Mouse (Mus musculus) megakaryocyte, adult 5-6 weeks (primary cell): ENCODE measurements around the gene Lrtm2. TPM values are rescaled to one million over a fixed set of nuclear protein-coding genes. Genes with fewer than 3 reads are reported as not detected.

ENCODE experiments used
- ATAC-seq: 2 replicates; pipeline ENCODE4 v1.8.0; 2016; ENCODE audit warnings: mild to moderate bottlenecking, inconsistent platforms; ENCODE audit not compliant: poor library complexity, severe bottlenecking
- total RNA-seq, 2 experiments: library from RNA; stranded (forward) in 1 of 2; stranded (reverse) in 1 of 2; fragments of 153-499, 151-499 nt in 1 of 2; fragments of 221-1000, 200-1000 nt in 1 of 2; gene quantifications; 2 replicates each; pipeline versions ENCODE4 v1.2.3 to v1.2.4; 2015 to 2017

Lrtm2 gene
- 0.23 TPM in 1 of 2 replicates, not detected in the other for total RNA-seq (2015)
- not detected in 2 replicates for total RNA-seq (2017)

DNA sequence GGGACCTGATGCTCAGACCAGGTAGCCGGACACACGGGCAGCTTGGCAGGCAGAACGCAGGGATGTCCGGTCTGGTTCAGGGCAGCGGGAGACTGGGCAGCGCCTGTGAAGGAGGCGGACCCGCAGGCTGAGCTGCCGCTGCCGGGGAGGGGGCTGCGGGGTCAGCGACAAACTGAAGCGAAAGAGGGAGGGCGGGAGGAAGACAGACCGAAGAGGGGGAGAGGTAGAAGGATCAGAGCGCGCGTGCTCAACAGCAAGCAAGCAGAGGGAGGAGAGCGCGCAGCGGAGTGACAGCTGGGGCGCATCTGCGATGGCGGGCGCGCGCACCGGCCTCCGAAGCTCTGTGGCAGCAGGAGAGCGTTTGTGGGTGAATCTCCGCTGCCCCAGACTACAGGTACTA lies at the start of gene Lrtm2:
TSS of gene Lrtm2 (minus strand) at position 261 of the 400 bp plus-strand sequence.
- no peak for ATAC-seq

DNA sequence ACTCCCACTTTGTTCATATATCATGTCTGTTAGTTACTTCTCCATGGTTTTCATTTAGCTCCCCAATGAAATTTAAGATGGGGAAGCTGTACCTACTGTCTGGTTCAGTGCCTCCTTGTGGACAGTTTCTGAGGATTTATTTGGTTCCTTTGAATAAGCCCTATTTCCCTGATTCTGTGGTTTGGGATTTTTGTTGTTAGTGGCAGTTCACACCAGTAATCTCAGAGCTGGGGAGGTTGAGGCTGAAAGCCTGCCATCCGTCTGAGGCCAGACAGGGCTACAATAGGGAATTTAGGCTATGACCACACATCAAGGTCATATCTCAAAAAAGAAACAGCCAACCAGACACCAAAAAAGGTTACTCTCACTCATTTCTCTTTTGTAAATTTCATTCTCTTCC lies 48.1 kb upstream of the Lrtm2 start:
- no peak for ATAC-seq

DNA sequence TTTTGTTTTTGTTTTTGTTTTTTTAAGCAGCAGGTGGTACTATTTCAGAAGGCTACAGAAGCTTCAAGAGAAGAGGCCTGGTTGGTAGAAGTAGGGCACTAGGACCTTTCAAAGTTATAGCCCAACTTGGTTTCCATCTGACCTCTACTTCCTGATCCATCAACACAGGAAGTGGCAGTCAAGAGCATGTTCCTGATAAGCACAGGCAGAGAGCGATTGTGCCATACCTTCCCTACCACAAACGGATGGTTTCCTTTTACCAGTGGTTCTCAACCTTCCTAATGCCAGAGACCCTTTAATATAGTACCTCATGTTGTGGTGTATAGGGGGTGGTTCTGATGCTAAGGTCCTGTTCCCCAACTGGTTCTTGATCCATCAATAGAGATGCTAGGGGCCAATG lies 47.0 kb upstream of the Lrtm2 start:
- ATAC-seq, result peak; percentile 89

DNA sequence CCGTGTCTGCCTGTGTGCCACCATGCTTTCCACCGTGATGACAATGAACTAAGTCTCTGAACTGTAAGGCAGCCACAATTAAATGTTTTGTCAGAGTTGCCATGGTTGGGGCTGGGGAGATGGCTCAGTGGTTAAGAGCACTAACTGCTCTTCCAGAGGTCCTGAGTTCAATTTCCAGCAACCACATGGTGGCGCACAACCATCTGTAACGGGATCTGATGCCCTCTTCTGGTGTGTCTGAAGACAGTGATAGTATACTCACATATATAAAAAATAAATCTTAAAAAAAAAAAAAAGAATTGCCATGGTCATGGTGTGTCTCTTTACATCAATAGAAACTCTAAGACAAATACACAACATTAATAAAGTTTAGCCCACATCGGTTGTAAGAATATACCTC lies 44.5 kb upstream of the Lrtm2 start:
- no peak for ATAC-seq

DNA sequence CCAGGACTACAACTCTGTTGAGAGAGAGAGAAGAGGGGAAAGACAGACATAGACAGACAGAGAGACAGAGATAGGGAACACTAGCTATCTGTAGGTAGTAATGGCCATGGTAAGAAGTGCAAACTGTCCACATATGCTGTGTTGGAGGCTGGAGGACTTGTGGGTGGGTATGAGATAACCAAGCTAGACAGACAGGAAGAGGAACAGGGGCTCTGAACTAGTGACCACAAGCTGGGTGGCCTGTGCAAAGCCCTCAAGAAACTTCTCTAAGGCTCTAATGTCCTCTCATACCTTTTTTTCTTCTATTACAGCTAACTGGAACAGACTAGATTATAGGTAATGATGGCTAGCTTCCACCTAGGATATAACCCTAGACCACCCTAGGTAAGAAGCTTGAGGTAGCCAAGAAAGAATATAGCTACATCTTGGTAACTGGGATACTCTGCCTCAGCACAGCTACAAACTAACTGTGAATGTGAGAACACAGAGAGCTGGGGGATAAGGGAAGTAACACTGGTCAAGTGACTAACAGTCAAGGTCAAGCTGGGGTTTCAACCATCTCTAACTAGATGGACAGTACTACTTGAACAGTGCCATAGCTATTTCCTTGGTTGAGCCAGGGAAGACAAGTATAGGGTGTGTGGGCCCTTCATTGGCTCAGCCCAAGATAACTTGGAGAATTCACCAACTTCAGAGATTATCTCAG lies 42.6 kb upstream of the Lrtm2 start:
- ATAC-seq, result peak; percentile 61

DNA sequence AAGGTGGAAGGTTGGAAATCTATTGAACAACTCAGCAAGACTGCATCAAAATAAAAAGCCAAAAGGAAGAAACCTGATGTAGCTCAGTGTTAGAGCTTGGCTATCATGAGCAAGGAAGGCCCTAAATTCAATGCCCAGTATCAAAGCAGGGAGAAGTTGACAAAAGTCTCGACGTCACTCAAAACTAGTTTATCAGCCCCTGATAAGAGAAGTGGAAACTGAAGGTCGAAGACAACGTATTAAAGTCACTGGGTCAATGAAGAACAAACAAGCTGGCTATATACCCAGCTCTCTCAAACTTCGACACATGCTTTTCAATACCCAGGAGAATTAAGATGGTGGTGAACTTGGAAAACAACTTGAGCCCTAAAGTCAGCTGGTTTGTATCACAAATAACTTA lies 41.7 kb upstream of the Lrtm2 start:
- no peak for ATAC-seq

DNA sequence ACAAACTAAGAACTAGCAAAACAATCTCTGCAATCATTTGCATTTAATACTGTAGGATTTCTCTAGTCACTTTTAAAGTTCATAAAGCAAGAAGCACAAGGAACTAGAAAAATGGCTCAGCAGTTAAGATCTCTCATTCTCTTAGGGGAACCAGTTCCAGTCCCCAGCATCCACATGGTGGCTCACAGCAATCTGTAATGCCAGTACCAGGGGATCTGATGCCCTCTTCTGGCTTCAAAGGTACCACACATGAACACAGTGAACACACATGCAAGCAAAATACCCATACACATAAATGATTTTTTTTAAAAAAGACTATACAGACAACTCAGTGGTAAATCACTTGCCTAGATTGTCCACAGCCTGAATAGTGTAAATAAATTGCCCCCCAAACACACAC lies 41.1 kb upstream of the Lrtm2 start:
- ATAC-seq, result no peak

DNA sequence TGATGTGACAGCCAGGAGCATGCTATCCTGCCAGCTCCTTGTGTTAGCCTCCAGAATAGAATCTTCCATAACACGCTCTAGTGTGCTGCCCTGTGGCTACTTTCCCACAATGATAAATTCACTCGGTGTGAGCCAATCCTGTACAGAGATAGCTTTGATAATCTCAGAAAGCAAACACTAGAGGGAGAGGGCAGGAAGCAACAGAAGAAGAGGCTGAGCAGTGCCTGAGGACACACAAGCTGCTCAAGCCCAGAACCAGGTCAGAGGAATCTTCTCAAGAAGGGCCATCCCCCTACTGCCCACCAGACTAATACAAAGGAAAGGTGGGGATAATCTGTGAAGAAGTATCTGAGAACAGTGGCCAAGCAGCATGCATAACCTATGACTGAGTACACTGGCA lies 36.8 kb upstream of the Lrtm2 start:
- ATAC-seq, result no peak

DNA sequence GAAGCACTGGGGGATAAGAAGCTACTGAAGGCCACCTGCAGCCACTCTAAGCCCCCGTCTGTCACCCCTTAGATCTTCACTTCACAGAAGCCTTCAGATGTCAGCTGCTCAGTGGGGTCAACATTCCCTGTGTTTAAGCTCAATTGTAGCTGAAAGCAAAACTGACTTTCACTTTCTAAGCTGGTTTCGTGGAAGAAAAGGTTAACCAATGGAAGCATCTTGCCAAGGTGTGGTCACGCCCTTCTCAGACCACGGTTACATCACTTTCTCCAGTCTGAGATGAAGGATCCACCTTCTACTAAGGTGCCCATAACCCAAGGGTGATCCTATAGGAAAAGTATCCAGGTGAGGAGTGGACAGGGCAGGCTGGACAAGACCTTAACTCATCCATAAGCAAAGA lies 36.2 kb upstream of the Lrtm2 start:
- ATAC-seq, result peak; percentile 66

DNA sequence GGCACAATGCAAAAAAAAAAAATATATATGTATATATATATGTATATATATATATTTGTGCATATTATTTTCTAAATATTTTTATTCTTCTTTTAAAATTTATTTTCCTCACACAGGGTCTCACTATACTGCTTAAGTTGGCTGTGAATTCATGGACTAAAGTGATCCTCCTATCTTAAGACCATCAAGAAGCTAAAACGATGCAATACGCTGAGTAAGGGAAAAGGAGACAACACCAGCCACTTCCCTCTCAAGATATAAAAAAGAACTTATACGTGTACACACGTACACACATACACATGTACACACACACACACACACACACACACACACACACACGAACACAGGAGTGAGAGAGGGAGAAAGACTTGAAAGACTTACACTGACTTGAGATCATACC lies 33.0 kb upstream of the Lrtm2 start:
- ATAC-seq, result no peak

DNA sequence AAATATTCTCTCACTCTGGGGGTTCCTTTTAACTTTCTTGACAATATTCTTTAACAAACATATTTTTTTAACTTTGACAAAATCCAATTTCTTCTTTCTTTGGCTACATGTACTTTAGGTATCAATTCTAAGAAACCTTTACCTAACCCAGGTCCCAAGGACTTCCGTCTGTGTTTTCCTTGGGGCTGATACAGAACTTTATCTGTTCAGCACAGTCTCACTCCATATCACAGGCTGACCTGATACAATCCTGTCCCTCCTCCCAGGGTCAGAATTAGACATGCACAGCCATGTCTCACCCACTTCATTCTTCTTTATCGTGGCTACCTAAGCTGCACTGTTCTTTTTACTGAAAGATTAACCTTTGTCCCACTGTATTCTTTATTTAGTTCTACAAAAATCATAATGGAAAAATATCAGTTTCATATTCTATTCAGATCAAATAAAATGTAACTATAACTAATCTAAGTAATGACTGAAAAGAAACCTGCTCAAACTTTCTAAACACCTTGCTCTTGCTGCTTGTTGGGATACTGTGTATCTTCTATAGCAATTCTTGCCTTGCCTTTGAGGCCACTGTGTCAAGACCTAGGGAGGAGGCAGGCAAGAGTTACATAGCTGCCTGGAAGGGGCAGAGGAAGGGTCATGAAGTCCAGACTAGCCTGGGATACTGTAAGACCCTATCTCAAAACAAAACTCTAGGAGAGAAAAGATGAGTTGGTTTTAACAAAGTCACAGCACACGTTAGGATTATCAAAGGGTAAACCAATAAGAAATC lies 30.5 kb upstream of the Lrtm2 start:
- no peak for ATAC-seq

DNA sequence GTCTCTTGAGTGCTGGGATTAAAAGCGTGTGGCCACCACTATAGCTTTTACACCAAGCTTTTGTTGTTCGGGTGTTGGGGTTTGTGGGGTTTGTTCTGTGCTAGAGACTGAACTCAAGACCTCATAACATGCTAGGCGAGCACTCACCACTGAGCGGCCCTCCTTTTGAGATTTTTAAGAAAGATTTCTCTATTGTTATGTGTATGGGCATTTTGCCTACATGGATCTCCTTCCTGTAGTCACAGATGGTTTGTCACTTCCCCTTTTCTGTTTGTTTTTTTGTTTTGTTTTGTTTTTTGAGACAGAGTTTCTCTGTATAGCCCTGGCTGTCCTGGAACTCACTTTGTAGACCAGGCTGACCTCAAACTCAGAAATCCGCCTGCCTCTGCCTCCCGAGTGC lies 29.7 kb upstream of the Lrtm2 start:
- ATAC-seq, result peak; percentile 48; the same call in 1 of the 2 replicates

DNA sequence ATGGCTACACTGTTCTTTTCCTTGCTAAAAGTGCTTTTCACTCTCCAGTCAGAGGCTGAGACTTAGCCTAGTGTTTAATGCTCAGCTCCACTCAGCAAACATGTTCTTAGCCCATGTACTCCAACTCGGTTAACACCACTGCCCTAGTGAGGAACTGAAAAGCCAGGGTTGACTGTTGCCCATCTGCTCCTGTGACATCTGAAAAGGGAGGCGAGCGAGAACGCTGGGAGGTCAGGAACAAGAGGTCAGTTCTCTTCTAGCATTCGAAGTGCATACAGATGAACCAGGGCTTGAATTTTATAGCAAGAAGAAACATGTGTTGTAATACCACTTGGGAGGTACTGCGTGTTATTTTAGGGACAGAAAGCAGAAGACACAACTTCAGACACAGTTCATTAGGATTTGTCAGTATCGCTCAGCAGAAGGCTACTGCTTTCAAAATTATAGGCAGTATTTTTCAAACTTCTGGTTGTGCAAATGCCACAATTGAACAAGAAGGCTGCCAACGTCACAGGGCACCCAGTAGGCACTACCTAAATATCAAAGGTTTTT lies 27.5 kb upstream of the Lrtm2 start:
- ATAC-seq, result peak; percentile 51

DNA sequence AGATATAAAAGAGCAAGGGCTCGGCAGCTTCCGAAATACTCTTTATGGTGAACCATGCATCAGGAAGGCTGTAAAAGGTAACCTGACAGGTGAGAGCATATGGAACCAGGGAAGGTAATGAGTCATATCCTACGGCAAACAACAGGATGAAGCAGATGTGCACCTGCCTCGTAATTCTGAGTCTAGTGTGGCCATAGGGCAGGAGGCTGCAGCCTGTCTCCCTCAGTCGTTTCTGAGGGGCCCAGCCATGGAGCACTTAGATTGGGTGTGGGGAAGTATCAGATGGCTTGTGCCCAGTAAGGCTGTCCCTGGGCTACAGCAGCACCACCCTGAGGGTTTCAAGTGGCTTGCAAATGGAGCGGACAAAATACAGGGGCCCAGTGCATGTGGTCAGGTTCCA lies 21.9 kb upstream of the Lrtm2 start:
- no peak for ATAC-seq

DNA sequence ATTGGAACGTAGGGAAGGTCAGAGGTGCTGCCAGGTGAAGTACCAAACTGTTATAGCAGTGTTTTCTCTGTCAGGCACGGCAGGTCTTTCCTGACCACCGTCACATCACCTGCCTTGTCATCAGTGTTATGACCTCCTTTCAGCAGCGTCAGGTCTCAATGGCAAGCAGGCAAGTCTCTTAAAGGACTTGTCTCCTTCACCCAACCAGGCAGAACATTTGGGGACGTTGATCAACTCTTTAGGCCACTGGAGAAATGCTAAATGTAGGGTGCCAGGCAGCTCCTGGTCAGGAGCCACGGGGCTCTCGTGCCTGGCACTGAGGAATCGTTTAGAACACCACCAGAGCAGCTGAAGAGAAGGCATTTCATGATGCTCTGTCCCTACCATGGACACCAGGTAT lies 21.1 kb upstream of the Lrtm2 start:
- ATAC-seq, result no peak

DNA sequence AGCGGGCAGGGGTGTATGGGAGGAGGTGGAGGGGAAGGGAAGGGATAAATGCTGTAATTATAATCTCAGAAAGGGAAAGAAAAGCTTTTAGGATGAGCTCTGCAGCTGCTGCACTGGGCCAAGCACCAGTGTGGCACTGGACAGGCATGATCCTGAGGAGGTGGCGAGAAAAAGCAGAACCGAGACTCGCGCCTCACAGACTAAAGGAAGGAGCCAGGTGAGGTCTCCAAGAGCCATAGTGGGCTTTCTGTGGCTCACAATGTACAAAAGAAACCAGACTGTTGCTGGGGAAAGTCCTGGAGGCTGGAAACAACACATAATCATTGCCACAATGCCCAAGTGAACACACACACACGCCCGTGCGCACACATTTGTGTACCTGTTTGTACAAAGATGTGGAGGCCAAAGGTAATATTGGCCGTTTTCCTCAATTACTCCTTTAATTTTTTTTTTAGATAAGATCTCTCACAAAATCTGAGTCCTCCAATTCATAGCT lies 20.2 kb upstream of the Lrtm2 start:
- ATAC-seq, result no peak

DNA sequence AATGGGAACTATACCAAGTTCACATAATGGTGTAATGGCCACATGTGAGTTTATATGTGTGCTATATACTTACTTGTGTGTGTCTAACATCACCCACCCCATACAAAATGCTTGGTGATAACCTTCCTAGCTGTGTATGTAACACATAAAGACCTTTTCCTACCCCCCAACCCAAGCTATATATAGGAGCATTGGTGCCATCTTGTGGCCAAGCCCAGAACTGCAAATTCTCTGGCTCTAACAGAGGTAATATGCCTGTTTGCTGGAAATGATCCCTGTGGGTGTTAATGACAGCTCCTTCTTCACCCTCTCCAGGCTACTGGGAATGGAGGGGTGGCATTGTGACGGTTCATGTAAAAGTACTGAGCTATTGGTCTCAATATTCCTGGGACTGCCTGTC lies 17.7 kb upstream of the Lrtm2 start:
- ATAC-seq, result peak; percentile 48; the same call in 1 of the 2 replicates

DNA sequence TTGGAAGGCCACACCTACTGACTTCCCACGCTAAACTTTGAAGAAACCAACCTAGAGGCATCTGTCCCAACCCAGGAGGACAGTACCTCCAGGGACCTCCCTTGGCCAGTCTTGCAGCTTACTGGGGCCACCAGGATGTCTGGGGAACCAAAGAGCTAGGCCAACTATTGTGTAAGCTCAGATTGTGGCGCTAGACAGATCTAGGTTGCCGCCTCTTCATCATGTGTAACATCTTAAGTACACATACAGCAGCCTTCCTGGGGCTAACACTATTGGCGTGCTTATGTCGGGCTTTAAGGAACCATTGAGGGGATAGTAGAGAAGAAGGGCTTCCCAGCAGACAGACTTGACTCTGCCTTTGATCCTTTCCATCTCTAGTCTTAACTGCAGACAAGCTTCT lies 17.2 kb upstream of the Lrtm2 start:
- ATAC-seq, result no peak

DNA sequence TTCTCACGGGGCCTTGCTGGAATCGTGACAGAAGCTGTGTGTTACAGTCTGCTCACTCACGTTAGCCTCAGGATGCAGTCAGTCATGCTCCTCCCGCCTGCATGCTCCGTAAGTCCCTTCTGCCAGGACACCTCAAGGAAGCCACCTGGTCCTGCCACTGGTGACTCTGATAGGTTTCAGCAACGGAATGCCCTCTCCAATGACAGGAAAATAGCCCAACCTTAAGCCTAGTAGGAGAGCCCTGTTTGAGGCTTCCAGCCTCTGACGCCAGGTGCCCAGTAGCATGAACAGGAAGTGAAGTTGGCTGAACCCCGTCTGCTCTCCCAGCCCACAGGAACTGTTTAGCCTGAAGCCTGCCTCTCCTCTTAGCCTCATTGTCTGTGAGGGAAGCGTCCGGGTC lies 15.7 kb upstream of the Lrtm2 start:
- peak; percentile 77 for ATAC-seq

DNA sequence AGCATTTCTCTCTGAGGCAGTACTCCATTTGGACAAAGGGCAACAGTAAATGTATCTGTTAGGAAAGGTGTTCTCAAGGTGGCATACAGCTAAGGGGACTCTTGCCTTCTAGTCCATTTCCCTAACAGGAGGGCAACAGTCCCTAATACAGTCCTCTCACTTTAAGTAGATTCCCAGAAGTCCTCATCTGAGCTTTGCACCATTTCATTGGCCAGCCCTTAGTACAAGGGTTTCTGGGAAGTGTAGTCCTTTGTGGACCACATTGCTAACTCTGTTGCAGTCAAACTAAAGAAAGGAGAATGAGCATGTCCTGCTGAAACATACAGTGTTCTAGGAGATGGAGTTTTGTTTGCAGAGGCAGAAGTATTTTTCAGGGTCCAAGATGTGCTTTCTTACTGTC lies 10.8 kb upstream of the Lrtm2 start:
- peak; percentile 52 for ATAC-seq

DNA sequence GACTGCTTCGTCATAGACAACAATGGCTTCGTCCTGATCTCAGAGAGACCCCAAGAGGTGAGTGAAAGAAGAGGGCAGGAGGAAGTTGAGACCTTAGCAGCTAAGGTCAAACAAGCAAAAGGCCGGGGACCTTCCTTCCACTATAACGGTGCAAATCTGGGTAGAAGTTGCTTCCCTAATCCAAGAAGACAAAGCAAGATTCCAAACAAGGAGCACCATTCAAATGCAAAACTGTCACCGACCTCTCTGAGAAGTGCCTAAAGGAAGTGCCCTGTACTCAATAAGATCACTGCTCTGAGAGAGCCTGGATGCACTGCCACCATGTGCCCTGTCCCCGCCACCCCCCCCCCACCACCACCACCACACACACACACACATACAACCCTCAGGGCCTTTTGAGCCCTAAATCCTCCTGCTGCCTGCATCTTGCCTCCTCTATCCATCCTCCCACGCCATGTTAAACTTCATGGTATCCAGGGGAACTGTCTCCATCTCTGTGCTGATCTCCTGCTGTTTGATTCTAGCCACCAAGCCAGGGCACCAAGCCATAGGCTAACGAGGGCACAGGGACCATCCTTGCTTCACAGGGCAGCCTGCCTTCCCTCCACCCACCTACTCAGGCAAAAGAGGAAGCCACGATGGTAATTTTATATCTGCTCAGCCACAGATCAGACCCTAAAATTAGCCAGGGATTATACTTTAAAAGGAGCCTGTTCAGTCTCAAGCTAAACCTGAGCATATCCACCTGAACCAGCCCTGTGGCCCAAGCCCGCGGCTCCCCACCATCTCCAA lies 7.8 kb upstream of the Lrtm2 start:
- no peak for ATAC-seq
